Mouse (Mus musculus): ENCODE measurements around the gene Bmp4. TPM values are rescaled to one million over a fixed set of nuclear protein-coding genes. Genes with fewer than 3 reads are reported as not detected.

Gene Bmp4
- total and polyA plus RNA-seq, 3 experiments: 7.6 to 35.6 (median 14.4) TPM

- intact Hi-C loops (cut with DNase I): loop anchor here (10.0 kb wide), 1 partner anchor 307 kb away; no protein-coding TSS in a partner anchor
- Histone ChIP-seq H3K27me3 (ENCODE audit: control insufficient read depth, insufficient read depth, low read length) (no peaks in the 10 kb centered on the region; the same call in 1 of the 2 replicates), H3K4me1 (ENCODE audit: control insufficient read depth, insufficient read depth, low read length) (peaks cover 2% of the 10 kb centered on the region; the same call in 1 of the 2 replicates), H3K9ac (ENCODE audit: low read depth, low read length) (no peak overlapping the region), H3K27ac (no peak overlapping the region), H3K4me3 (no peak overlapping the region), H3K36me3 (ENCODE audit: control insufficient read depth, insufficient read depth, low read length) (no peaks in the 10 kb centered on the region), H3K79me2 (replicated peaks; ENCODE audit: control insufficient read depth, insufficient read depth, low read length) (no peaks in the 10 kb centered on the region)
- WGBS: 31% methylated on average over 6 of the region's 6 CpGs
- no peak for TF ChIP-seq CTCF (IDR thresholded peaks at IDR 0.05)
- no peak for TF ChIP-seq POLR2A (IDR thresholded peaks at IDR 0.05; ENCODE audit: insufficient read depth, low read depth, low read length)
- TF ChIP-seq EP300 (IDR thresholded peaks at IDR 0.05; ENCODE audit: insufficient read depth, low read depth, low read length): no peak
- peak; percentile 55 to 63 for DNase-seq
Measured at GRCm38 (mm10) chr14:46381457-46381856, 9.0 kb downstream of the Bmp4 start.

GRCm38 (mm10) chr14:46380286-46380721 lies 10.2 kb downstream of the Bmp4 start:
- Histone ChIP-seq H3K79me2 (replicated peaks; ENCODE audit: control insufficient read depth, insufficient read depth, low read length) (no peaks in the 10 kb centered on the region), H3K9ac (ENCODE audit: low read depth, low read length) (no peak overlapping the region; the same call in 1 of the 2 replicates), H3K27ac (no peak overlapping the region), H3K36me3 (ENCODE audit: control insufficient read depth, insufficient read depth, low read length) (no peaks in the 10 kb centered on the region), H3K4me1 (ENCODE audit: control insufficient read depth, insufficient read depth, low read length) (peaks cover 2% of the 10 kb centered on the region; the same call in 1 of the 2 replicates), H3K4me3 (no peak overlapping the region), H3K27me3 (ENCODE audit: control insufficient read depth, insufficient read depth, low read length) (no peaks in the 10 kb centered on the region)
- intact Hi-C loops (cut with DNase I): loop anchor here (10.0 kb wide), 1 partner anchor 306 kb away; no protein-coding TSS in a partner anchor
- 28% methylated on average over 30 of the region's 31 CpGs for WGBS
- peak in 1 of 2 experiments; percentile 18 for DNase-seq
- no peak for TF ChIP-seq POLR2A (IDR thresholded peaks at IDR 0.05; ENCODE audit: insufficient read depth, low read depth, low read length)
- TF ChIP-seq CTCF (IDR thresholded peaks at IDR 0.05): peak; percentile 40
- no peak for TF ChIP-seq EP300 (IDR thresholded peaks at IDR 0.05; ENCODE audit: insufficient read depth, low read depth, low read length)

GRCm38 (mm10) chr14:46379285-46379684 lies 11.2 kb downstream of the Bmp4 start, which contains the start of gene Gm15217:
TSS of gene Gm15217 (plus strand) at chr14:46379414.
- H3K4me1 ChIP-seq (ENCODE audit: control insufficient read depth, insufficient read depth, low read length): peaks cover 2% of the 10 kb centered on the region; the same call in 1 of the 2 replicates
- 91% methylated on average over 12 of the region's 12 CpGs for WGBS
- H3K9ac ChIP-seq (ENCODE audit: low read depth, low read length): no peak within 1 kb of the TSS; the same call in 1 of the 2 replicates
- intact Hi-C loops (cut with DNase I): no loop called here
- H3K27me3 ChIP-seq (ENCODE audit: control insufficient read depth, insufficient read depth, low read length): no peaks in the 10 kb centered on the region
- H3K4me3 ChIP-seq: no peak within 1 kb of the TSS
- DNase-seq: no peak
- H3K79me2 ChIP-seq (replicated peaks; ENCODE audit: control insufficient read depth, insufficient read depth, low read length): no peaks in the 10 kb centered on the region
- no peak within 1 kb of the TSS for H3K27ac ChIP-seq
- TF ChIP-seq POLR2A (IDR thresholded peaks at IDR 0.05; ENCODE audit: insufficient read depth, low read depth, low read length) (no peak), EP300 (IDR thresholded peaks at IDR 0.05; ENCODE audit: insufficient read depth, low read depth, low read length) (no peak), CTCF (IDR thresholded peaks at IDR 0.05) (no peak)
- no peaks in the 10 kb centered on the region for H3K36me3 ChIP-seq (ENCODE audit: control insufficient read depth, insufficient read depth, low read length)

DNA sequence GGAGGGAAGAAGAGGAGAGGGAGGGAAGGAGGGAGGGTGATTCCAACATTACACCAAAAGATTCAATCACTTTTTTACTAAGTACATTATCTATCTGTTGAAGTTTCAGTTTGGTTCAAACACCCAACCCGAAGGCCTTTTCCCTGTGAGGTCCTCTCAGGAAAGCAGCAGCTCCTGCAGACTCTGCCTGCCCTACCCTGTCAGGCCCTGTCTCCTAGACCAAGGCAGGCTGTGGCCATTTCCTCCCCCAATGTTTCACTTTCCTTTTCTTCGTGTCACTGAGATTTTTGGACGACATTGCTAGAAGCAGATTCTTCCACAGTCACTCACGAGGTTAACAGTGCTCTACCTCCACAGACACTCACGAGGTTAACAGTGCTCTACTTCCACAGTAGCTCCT lies 14.7 kb downstream of the Bmp4 start:
- no peak for TF ChIP-seq POLR2A (IDR thresholded peaks at IDR 0.05; ENCODE audit: insufficient read depth, low read depth, low read length)
- TF ChIP-seq EP300 (IDR thresholded peaks at IDR 0.05; ENCODE audit: insufficient read depth, low read depth, low read length): no peak
- TF ChIP-seq CTCF (IDR thresholded peaks at IDR 0.05): no peak
- 55% methylated on average over 5 of the region's 5 CpGs for WGBS
- Histone ChIP-seq H3K4me3 (no peak overlapping the region), H3K27ac (no peak overlapping the region), H3K36me3 (ENCODE audit: control insufficient read depth, insufficient read depth, low read length) (no peaks in the 10 kb centered on the region), H3K9ac (ENCODE audit: low read depth, low read length) (no peak overlapping the region), H3K79me2 (replicated peaks; ENCODE audit: control insufficient read depth, insufficient read depth, low read length) (no peaks in the 10 kb centered on the region), H3K27me3 (ENCODE audit: control insufficient read depth, insufficient read depth, low read length) (no peaks in the 10 kb centered on the region; the same call in 1 of the 2 replicates), H3K4me1 (ENCODE audit: control insufficient read depth, insufficient read depth, low read length) (no peaks in the 10 kb centered on the region)
- intact Hi-C loops (cut with DNase I): no loop called here
- DNase-seq: no peak

DNA sequence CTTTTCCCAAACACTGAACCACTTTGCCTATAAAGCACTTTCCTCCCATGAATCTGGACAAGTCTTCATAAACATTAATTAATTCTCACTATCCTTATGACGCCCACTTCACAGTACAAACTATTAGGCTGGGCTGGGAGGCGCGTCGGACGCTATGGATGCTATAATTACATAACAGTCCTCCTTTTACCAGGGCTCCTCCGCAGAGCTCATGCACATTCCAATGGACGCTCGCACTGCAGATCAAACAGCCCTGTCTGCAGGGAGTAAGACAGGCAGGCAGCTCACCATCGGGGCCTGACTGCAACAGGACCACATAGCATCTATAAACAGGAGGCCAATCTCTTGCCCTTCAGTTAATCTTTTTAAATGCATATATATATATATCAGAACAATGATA lies 18.0 kb downstream of the Bmp4 start:
- TF ChIP-seq POLR2A (IDR thresholded peaks at IDR 0.05; ENCODE audit: insufficient read depth, low read depth, low read length) (no peak), CTCF (IDR thresholded peaks at IDR 0.05) (no peak), EP300 (IDR thresholded peaks at IDR 0.05; ENCODE audit: insufficient read depth, low read depth, low read length) (no peak)
- no peak for DNase-seq
- 61% methylated on average over 9 of the region's 9 CpGs for WGBS

GRCm38 (mm10) chr14:46363209-46363608 lies 27.3 kb downstream of the Bmp4 start:
- H3K9ac ChIP-seq (ENCODE audit: low read depth, low read length): no peak overlapping the region
- WGBS: 36% methylated on average over 10 of the region's 10 CpGs
- H3K36me3 ChIP-seq (ENCODE audit: control insufficient read depth, insufficient read depth, low read length): no peaks in the 10 kb centered on the region
- intact Hi-C loops (cut with DNase I): no loop called here
- DNase-seq: no peak
- no peaks in the 10 kb centered on the region for H3K79me2 ChIP-seq (replicated peaks; ENCODE audit: control insufficient read depth, insufficient read depth, low read length)
- no peaks in the 10 kb centered on the region for H3K4me1 ChIP-seq (ENCODE audit: control insufficient read depth, insufficient read depth, low read length)
- no peak overlapping the region for H3K27ac ChIP-seq
- no peaks in the 10 kb centered on the region for H3K27me3 ChIP-seq (ENCODE audit: control insufficient read depth, insufficient read depth, low read length)
- TF ChIP-seq POLR2A (IDR thresholded peaks at IDR 0.05; ENCODE audit: insufficient read depth, low read depth, low read length): no peak
- peak; percentile 27 for TF ChIP-seq CTCF (IDR thresholded peaks at IDR 0.05)
- no peak for TF ChIP-seq EP300 (IDR thresholded peaks at IDR 0.05; ENCODE audit: insufficient read depth, low read depth, low read length)
- no peak overlapping the region for H3K4me3 ChIP-seq

More for the DNA sequence above, 18.0 kb downstream of the Bmp4 start:
- Histone ChIP-seq H3K27ac (no peak overlapping the region), H3K79me2 (replicated peaks; ENCODE audit: control insufficient read depth, insufficient read depth, low read length) (no peaks in the 10 kb centered on the region), H3K4me3 (no peak overlapping the region), H3K27me3 (ENCODE audit: control insufficient read depth, insufficient read depth, low read length) (no peaks in the 10 kb centered on the region; the same call in 1 of the 2 replicates), H3K9ac (ENCODE audit: low read depth, low read length) (no peak overlapping the region), H3K4me1 (ENCODE audit: control insufficient read depth, insufficient read depth, low read length) (no peaks in the 10 kb centered on the region), H3K36me3 (ENCODE audit: control insufficient read depth, insufficient read depth, low read length) (no peaks in the 10 kb centered on the region)
- intact Hi-C loops (cut with DNase I): no loop called here
